Mouse (Mus musculus) heart, adult 2 months (tissue): ENCODE results near the gene Dctd.

Source experiments
- CTCF ChIP-seq: fragments of 200-600 bp; IDR thresholded peaks from 2 replicates; pipeline ENCODE4 v1.8.1; 2022; ENCODE audit warnings: antibody characterized with exemption, mild to moderate bottlenecking, moderate library complexity
- POLR2A ChIP-seq: fragments of 200-500 bp; IDR thresholded peaks from 2 replicates; pipeline ENCODE4 v1.6.1; 2011; ENCODE audit warnings: mild to moderate bottlenecking, low read depth, low read length, control low read depth; ENCODE audit not compliant: insufficient read depth

DNA sequence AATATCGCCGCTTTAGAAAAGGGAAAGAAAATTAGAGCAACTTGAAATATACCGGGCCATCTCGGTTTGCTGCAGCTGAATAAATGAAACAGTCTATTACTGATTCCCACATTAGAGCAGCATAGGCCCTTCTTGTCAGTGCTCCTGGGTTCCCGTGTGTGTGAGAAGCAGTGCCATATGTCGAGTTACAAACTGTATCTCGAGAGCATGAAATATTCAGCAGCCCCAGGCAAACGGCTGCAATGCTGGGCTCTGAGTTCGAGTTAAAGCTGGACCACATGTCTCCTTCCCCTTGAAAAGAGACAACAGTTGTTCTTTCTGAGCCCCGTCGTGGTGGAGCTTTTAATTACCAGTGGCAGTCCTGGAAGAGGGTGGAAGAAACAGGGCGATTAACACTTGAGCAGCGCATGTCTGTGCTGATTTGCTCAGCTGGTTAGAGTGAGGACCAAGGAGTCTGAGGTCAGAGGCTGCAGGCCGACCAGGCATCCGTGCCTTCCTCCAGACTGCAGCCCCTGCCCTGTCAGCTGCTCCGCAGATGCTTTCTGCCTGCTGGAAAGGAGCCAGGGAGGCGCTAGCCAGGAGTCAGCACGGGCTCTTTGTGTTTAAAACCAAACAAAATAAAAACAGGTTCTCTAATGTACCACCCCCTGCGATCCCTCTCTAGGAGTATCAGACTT lies 53.3 kb downstream of the Dctd start:
- TF ChIP-seq CTCF: no peak
- TF ChIP-seq POLR2A: no peak
